Mouse (Mus musculus) ES-E14 (cell line): ENCODE data around the gene Col13a1.

ENCODE experiments used
- HCFC1 ChIP-seq: IDR thresholded peaks from 2 replicates; pipeline ENCODE4 v1.6.1; 2012; ENCODE audit warnings: low read length, inconsistent platforms, borderline replicate concordance; ENCODE audit not compliant: insufficient read depth
- MAFK ChIP-seq: IDR thresholded peaks from 2 replicates; pipeline ENCODE4 v1.6.1; 2014; ENCODE audit warnings: mild to moderate bottlenecking, low read depth, low read length, inconsistent platforms; ENCODE audit not compliant: insufficient read depth
- ZC3H11A ChIP-seq: IDR thresholded peaks from 2 replicates; pipeline ENCODE4 v1.6.1; 2012; ENCODE audit warnings: low read depth, mild to moderate bottlenecking, inconsistent platforms, low read length, borderline replicate concordance

- TF ChIP-seq ZC3H11A, result no peak
- no peak for TF ChIP-seq HCFC1
- no peak for TF ChIP-seq MAFK
Measured at GRCm38 (mm10) chr10:61848553-61848952, 130.4 kb downstream of the Col13a1 start.
